ENCODE assay signal across 12 mouse cellular contexts in genomic region chr10:19352006-19352877, GRCm38 (mm10). TPM values are rescaled to one million over a fixed set of nuclear protein-coding genes. Genes with fewer than 3 reads are reported as not detected.
A peak's percentile ranks its signal among the peaks of the same experiment; 100 is the strongest.
DNase-seq lines count a peak whose midpoint lies in the region; ATAC-seq and TF ChIP-seq lines count a peak whose summit lies in the region.
"Had no signal": no experiment of that assay in that cellular context is flagged by ENCODE, and none has a peak within 500 bp of the region (broad histone marks: within the 10 kb centered on the region; RNA-seq: fewer than 3 reads in every experiment).

No protein-coding gene starts in this region.

- dilution Hi-C loops in CH12.LX (cut with MboI; ENCODE audit: extremely low pct_ligation_motif_present, extremely low pct_unique_long_range_greater_than_20kb, low sequenced_read_pairs): no loop called here

- H3K9me3 ChIP-seq in CH12.LX (replicated peaks; ENCODE audit: low read length): peaks cover 2% of the 10 kb centered on the region
- H3K9me3 ChIP-seq in E14TG2a.4 (ENCODE audit: low read length): no peaks in the 10 kb centered on the region
- H3K9me3 ChIP-seq in forebrain, embryonic 12.5 days: no peaks in the 10 kb centered on the region
- H3K9me3 ChIP-seq in midbrain, embryonic 12.5 days: no peaks in the 10 kb centered on the region
- H3K9me3 ChIP-seq: limb, embryonic 15.5 days had no signal

- H3K4me3 ChIP-seq in CH12.LX (replicated peaks in 1 of 3; ENCODE audit: low read depth in 2 of 3, low read length in 2 of 3, poor library complexity in 1 of 3) (no peak overlapping the region), E14TG2a.4 (replicated peaks; ENCODE audit: low read length) (peak overlapping the region; percentile 61)
- peak overlapping the region; percentile 30 for H3K4me3 ChIP-seq in forebrain, embryonic 12.5 days (replicated peaks)
- H3K4me3 ChIP-seq in midbrain, embryonic 12.5 days: peak overlapping the region; percentile 22

- peak overlapping the region; percentile 24 for H3K4me2 ChIP-seq in CH12.LX (ENCODE audit: insufficient read depth, low read depth, poor library complexity, severe bottlenecking)
- H3K4me2 ChIP-seq in forebrain, embryonic 12.5 days: peak overlapping the region; percentile 28
- peak overlapping the region; percentile 34 for H3K4me2 ChIP-seq in midbrain, embryonic 12.5 days (replicated peaks)
- H3K4me2 ChIP-seq: limb, embryonic 15.5 days had no signal

- H3K27me3 ChIP-seq in CH12.LX (replicated peaks) (no peaks in the 10 kb centered on the region), E14TG2a.4 (ENCODE audit: insufficient read depth, low read length) (peaks cover 55% of the 10 kb centered on the region)
- peaks cover 77% of the 10 kb centered on the region for H3K27me3 ChIP-seq in forebrain, embryonic 12.5 days
- H3K27me3 ChIP-seq in midbrain, embryonic 12.5 days: peaks cover 81% of the 10 kb centered on the region

- no peak for TF ChIP-seq RAD21 in CH12.LX (IDR thresholded peaks at IDR 0.05; ENCODE audit: low read depth, low read length)

- in situ Hi-C loops in CH12.LX (cut with MboI; ENCODE audit: low pct_ligation_motif_present, low pct_unique_long_range_greater_than_20kb, low sequenced_read_pairs): no loop called here

- no peak overlapping the region for H3K9ac ChIP-seq in CH12.LX (ENCODE audit: insufficient read depth, low read depth)
- H3K9ac ChIP-seq in forebrain, embryonic 12.5 days: peak overlapping the region; percentile 21; the same call in 1 of the 2 replicates
- H3K9ac ChIP-seq in midbrain, embryonic 12.5 days (replicated peaks): no peak overlapping the region
- H3K9ac ChIP-seq: limb, embryonic 15.5 days had no signal

- DNase-seq in CH12.LX (ENCODE audit: extremely low read depth): no peak
- DNase-seq in kidney, adult 18-20 months: no peak
- no peak for DNase-seq in layer of hippocampus, adult 11-12 months (ENCODE audit: low spot score)
- no peak for DNase-seq in lung, postnatal 36 days
- DNase-seq: adrenal gland, postnatal 10 days; cerebellum, adult 18-20 months had no signal

- H3K36me3 ChIP-seq in CH12.LX (replicated peaks in 1 of 2; ENCODE audit: control insufficient read depth in 1 of 2, insufficient read depth in 1 of 2, low read length in 1 of 2) (no peaks in the 10 kb centered on the region), E14TG2a.4 (ENCODE audit: insufficient read depth, low read length) (no peaks in the 10 kb centered on the region)
- H3K36me3 ChIP-seq in forebrain, embryonic 12.5 days (replicated peaks): no peaks in the 10 kb centered on the region
- H3K36me3 ChIP-seq in midbrain, embryonic 12.5 days: no peaks in the 10 kb centered on the region
- H3K36me3 ChIP-seq: limb, embryonic 15.5 days had no signal

- WGBS in forebrain, embryonic 12.5 days: 1% methylated on average over 24 of the region's 24 CpGs
- 1% methylated on average over 24 of the region's 24 CpGs for WGBS in midbrain, embryonic 12.5 days

- H3K79me2 ChIP-seq in CH12.LX (replicated peaks; ENCODE audit: control insufficient read depth, extremely low read depth, insufficient read depth, poor library complexity, severe bottlenecking): no peaks in the 10 kb centered on the region

- TF ChIP-seq POLR2A in CH12.LX (IDR thresholded peaks at IDR 0.05; ENCODE audit: low read depth, low read length): no peak

- H3K27ac ChIP-seq in CH12.LX (ENCODE audit: insufficient read depth, low read depth): no peak overlapping the region
- H3K27ac ChIP-seq in forebrain, embryonic 12.5 days: no peak overlapping the region
- no peak overlapping the region for H3K27ac ChIP-seq in midbrain, embryonic 12.5 days (replicated peaks)
- H3K27ac ChIP-seq: limb, embryonic 15.5 days had no signal

- peak; percentile 13; the same call in 1 of the 2 replicates for ATAC-seq in forebrain, embryonic 12.5 days (ENCODE audit: low FRiP score)
- peak; percentile 28; the same call in 1 of the 2 replicates for ATAC-seq in midbrain, embryonic 12.5 days (ENCODE audit: low FRiP score, low read depth)

- TF ChIP-seq EP300 in CH12.LX (IDR thresholded peaks at IDR 0.05; ENCODE audit: low read length): no peak

- H3K4me1 ChIP-seq in CH12.LX (ENCODE audit: control insufficient read depth in 1 of 2, insufficient read depth in 2 of 2) (peaks cover 4 to 19% of the 10 kb centered on the region in 2 experiments), E14TG2a.4 (replicated peaks; ENCODE audit: low read depth, low read length) (peaks cover 51% of the 10 kb centered on the region)
- H3K4me1 ChIP-seq in forebrain, embryonic 12.5 days: peaks cover 22% of the 10 kb centered on the region
- H3K4me1 ChIP-seq in midbrain, embryonic 12.5 days: peaks cover 16% of the 10 kb centered on the region

- no peak for TF ChIP-seq CTCF in CH12.LX (conservative IDR thresholded peaks at IDR 0.05 in 1 of 2, IDR thresholded peaks at IDR 0.05 in 1 of 2; ENCODE audit: low read depth in 2 of 2, low read length in 2 of 2)
- TF ChIP-seq CTCF in E14TG2a.4 (conservative IDR thresholded peaks at IDR 0.05; ENCODE audit: low read length): no peak

TF ChIP-seq in CH12.LX, 34 proteins besides CTCF, POLR2A, EP300 and RAD21:
- TF ChIP-seq CHD2 (IDR thresholded peaks at IDR 0.05; ENCODE audit: low read length) (no peak), KAT2A (IDR thresholded peaks at IDR 0.05; ENCODE audit: insufficient replicate concordance, low read length) (no peak), GABPA (IDR thresholded peaks at IDR 0.05; ENCODE audit: insufficient replicate concordance, low read depth, low read length) (no peak), HCFC1 (IDR thresholded peaks at IDR 0.05; ENCODE audit: low read depth, low read length) (no peak), SMC3 (IDR thresholded peaks at IDR 0.05; ENCODE audit: low read depth, low read length) (no peak), MAZ (IDR thresholded peaks at IDR 0.05; ENCODE audit: low read depth, low read length) (no peak), POLR2AphosphoS2 (IDR thresholded peaks at IDR 0.05; ENCODE audit: low read depth, low read length) (no peak), ELF1 (IDR thresholded peaks at IDR 0.05; ENCODE audit: low read depth, low read length) (no peak), USF2 (conservative IDR thresholded peaks at IDR 0.05; ENCODE audit: low read depth, low read length) (no peak), E2F4 (IDR thresholded peaks at IDR 0.05; ENCODE audit: insufficient replicate concordance, low read depth, low read length) (no peak), ZKSCAN1 (IDR thresholded peaks at IDR 0.05; ENCODE audit: borderline replicate concordance, low read depth, low read length) (no peak), IRF4 (IDR thresholded peaks at IDR 0.05; ENCODE audit: low read depth, low read length) (no peak)

RNA-seq across cellular contexts. Expression of gene Olig3, which starts 4.1 kb away (rescaled TPM):
- total RNA-seq in CH12.LX (2012; rRNA removed): not detected in 2 replicates
- total RNA-seq in CH12.LX (2014; rRNA removed): not detected in 2 replicates
- polyA plus RNA-seq in CH12.LX (2012; ENCODE audit: insufficient read length, low read depth): not detected in 2 replicates
- polyA plus RNA-seq in forebrain, embryonic 12.5 days (2016; fragmentation: Nextera tagmentation; extraction: Ambion mirVana): 34.1 and 34.3 TPM in 2 replicates
- polyA plus RNA-seq in midbrain, embryonic 12.5 days (2016; fragmentation: Nextera tagmentation; extraction: Ambion mirVana): 11.1 and 65.4 TPM in 2 replicates
- total RNA-seq: adrenal gland, postnatal 10 days; hematopoietic stem cell, adult 5-6 weeks had no signal
- polyA plus RNA-seq: large intestine, adult 2 months; limb, embryonic 15.5 days had no signal

Comparison
In these comparisons a context has a peak if more than half of its experiments do, and no peak if none do; other contexts are left out.
1. H3K4me3 ChIP-seq: peak in E14TG2a.4 (single experiment), forebrain, embryonic 12.5 days (single experiment) and midbrain, embryonic 12.5 days (single experiment); none in CH12.LX (0 of 3).
2. RNA of gene Olig3, which starts 4.1 kb away (polyA plus RNA-seq): 34.1 to 34.3 TPM in forebrain, embryonic 12.5 days and 11.1 to 65.4 TPM in midbrain, embryonic 12.5 days; not detected in CH12.LX; every median in the first group is over 10 times any median in the second.
3. Peak in every context shown above with its lines, with median percentiles within 50 percentile points of each other: H3K4me2 ChIP-seq.